Mouse (Mus musculus): Measurements from ENCODE around the gene Cd300e.

Gene Cd300e

DNA sequence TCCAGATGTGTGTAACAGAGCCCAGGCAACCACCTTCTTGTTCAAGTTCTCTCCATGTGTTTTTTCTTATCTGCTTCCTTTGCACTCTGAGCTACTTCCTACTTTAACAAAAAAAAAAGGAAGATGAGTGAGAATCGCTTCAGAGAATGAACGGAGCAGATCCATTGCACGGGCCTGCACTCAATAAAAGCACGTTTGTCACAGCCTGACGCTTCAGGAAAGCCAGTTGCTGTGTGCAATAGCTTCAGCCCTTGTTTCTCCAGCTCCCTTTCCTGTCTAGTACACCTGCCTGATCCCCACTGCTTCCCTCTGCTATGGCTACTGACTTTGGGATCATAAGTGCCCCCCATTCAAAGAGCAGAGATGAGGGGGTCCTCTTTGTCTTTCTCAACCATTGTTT, at the start of gene Cd300e:
Gene Cd300e, minus strand, starts transcription at position 101 of the 400 bp plus-strand sequence.
- DNase-seq (ENCODE audit: low spot score), result no peak

- no peak for DNase-seq (ENCODE audit: low spot score)
Observed at GRCm38 (mm10) chr11:115110271-115110670, 48.3 kb upstream of the Cd300e start.

- no peak for DNase-seq (ENCODE audit: low spot score)
Observed at GRCm38 (mm10) chr11:115108176-115108575, 46.2 kb upstream of the Cd300e start.

GRCm38 (mm10) chr11:115107403-115107916, 45.5 kb upstream of the Cd300e start:
- DNase-seq (ENCODE audit: low spot score), result no peak

DNA sequence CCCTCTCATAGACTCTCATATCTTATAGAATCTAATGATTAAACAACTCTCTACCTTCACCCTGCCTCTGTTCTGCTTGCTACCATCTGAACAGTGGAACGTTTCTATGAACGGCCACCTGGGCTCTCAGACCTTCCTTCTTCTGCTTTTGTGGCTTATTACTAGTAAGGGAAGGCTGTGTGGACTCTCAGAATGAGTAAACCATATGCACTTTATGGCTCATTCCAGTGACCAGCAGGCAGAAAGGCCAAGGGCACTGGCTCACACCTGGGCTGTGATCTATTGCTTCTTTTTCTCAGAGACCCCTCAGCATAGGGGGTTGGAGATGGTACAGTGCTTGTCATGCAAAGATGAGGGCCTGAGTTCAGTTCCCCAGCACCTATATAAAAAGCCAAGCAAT, 44.7 kb upstream of the Cd300e start:
- DNase-seq (ENCODE audit: low spot score), result no peak

DNA sequence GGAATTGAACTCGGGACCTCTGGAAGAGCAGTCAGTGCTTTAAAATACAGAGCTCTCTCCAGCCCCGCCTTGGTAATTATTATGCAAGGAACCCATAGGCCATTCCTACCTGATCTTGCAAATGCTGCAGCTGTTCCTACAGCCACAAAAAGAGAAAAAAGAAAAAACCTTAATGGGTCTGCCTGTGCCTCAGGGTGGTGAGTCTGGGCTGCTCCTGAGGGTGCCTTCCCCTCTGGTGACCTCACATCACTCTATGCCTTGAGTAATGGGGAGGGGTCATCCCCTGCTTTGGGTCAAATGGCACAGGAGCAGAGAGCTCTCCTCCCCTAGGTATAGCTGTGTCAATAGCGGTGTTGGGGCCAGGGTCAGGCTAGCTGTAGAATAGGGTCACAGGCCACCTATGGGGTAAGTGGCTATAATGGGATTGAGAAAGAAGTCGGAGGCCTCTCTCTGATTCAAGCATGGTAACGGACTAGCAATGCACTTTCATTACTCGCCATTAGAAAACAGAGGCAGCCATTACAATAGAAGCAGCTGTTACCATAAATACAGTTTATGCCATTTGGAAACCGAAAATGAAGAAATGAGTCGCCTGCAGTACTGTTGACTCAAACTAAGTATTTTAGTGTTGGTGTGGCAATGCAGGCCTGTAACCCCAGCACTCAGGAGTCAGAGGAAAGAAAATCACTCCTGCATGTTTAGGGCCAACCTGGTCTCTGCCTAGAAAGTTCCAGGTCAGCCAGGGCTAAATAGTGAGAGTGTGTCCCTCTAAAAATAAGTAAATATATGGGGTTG, 43.0 kb upstream of the Cd300e start:
- no peak for DNase-seq (ENCODE audit: low spot score)

- no peak for DNase-seq (ENCODE audit: low spot score)
Observed at GRCm38 (mm10) chr11:115103470-115104413, 41.8 kb upstream of the Cd300e start.

- DNase-seq (ENCODE audit: low spot score), result no peak
Observed at GRCm38 (mm10) chr11:115102116-115102515, 40.1 kb upstream of the Cd300e start.

- DNase-seq (ENCODE audit: low spot score), result no peak
Observed at GRCm38 (mm10) chr11:115101615-115102051, 39.7 kb upstream of the Cd300e start.

- no peak for DNase-seq (ENCODE audit: low spot score)
Observed at GRCm38 (mm10) chr11:115100741-115101140, 38.8 kb upstream of the Cd300e start.

DNA sequence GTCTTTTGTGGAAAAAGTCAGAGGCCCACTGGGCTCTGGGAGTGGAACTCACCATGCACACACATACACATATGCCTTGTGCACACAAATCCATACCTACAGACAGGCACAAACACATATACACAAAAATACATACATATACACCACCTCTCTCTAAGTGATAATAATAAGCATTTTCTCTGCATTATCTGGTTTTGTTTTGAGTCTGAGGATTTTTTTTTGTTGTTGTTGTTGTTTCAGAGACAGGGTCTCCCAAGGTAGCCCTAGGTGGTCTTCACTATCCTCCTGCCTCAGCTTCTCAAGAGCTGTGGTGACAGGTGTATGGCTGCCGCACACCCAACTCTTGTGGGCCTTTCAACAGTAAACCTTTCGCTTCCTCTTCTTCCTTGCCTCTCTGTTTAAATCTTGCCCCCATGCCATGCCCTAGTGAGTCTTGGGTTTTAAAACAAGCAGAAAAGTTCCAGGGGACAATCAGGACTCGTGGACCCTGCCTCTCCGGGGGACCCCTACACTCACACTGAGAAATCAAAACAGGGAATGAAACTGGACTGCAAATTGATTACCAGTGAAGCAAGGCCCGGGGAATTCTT, 38.1 kb upstream of the Cd300e start:
- DNase-seq (ENCODE audit: low spot score), result no peak

DNA sequence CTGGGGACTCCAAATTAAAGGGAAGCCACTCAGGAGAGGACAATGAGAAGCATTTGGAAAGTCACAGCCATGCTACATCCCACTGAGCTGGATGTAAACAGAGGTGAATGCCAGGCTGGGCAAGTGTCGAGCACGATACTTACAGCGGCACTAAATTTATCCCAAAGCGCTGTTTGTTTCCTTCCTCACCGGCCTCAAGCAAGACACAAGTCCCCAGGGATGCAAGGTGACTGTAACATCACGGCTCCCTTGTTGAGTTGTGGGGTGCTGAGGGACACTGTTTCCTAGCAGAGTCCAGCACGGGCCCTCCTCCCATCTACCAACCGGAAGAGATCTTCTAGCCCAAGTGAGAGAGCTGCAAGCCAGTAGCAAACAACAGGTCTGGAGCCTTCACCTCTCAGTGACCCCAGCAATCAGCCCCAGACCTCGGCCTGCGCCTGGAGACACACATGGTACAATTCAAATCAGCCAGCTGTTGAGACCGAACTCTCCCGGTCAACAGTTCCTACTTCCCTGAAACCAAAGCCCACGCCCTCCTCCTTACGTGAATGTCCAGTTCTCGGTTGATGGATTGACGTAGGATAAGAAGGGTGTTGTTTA, 37.4 kb upstream of the Cd300e start:
- no peak for DNase-seq (ENCODE audit: low spot score)

DNA sequence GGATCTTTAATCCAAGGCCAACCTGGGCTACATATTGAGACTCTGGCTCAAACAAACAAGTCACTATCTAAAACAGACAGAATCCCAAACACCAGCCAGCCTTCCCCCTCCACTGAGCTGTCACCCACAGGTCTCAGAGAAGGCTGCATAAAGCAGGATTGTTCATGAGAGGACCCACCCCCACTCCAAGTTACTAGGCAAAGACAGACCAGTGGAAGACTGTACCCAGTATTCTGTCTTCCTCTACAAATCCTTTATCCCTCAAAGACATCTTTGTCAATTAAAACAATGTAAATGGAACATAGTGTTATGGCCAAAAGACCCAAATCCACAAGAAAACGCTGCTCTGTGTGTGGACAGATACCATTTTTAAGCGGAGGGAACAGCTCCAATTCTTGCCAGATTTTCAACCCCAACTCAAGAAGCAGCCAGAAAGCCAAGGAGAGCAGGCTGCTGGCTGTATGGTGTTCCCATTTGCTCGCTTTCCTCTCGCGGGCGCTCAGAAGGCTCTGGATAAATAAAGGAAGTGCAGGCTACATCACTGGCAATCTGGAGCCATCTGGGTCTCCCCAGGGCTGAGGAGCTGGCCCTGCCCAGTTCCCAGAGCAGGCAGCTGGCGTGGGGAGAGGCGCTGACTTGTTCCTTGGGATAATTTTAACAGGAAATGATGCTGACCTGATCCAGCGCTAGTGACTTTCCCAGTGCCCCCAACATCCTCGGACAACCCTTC, 36.4 kb upstream of the Cd300e start:
- no peak for DNase-seq (ENCODE audit: low spot score)

DNA sequence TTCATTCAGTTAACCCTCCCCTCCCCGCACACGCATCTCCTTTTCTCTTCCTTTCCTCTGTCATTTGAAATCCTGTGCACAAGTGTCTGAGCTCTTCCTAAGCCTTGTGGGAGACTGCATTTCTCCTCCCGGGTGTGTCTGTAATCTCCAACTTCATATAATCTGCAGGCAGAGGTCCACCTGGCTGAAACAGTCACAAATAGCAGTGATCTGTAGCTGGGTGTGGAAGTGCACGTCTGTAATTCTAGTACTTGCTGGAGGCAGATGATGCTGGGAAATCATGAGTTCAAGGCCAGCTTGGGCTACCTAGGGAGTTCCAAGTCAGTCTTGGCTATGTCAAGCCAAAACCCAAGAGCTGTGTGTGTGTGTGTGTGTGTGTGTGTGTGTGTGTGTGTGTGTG, 30.2 kb upstream of the Cd300e start:
- no peak for DNase-seq (ENCODE audit: low spot score)

GRCm38 (mm10) chr11:115091362-115091901, 29.5 kb upstream of the Cd300e start, which contains the start of gene Rab37:
Rab37 (plus strand) TSS chr11:115091431.
- no peak for DNase-seq (ENCODE audit: low spot score)

DNA sequence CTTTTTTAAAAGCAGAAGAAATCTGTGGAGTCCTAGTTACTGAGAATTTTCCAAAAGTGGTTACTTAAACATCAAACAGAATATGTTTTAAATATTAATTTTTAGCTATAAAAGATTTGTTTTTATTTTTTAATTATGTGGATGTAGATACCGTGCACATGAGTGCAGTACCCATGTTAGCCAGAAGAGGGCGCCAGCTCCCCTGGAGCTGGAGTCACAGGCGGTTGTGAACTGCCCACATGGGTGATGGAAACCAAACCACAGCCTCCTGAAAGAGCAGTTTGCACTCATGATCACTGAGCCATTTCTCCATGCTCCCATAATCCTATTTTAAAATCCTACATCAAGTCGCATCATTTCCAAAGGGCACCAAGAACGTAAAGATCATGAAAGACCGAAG, 27.9 kb upstream of the Cd300e start:
- DNase-seq (ENCODE audit: low spot score), result no peak

GRCm38 (mm10) chr11:115086213-115086612, 24.2 kb upstream of the Cd300e start:
- DNase-seq (ENCODE audit: low spot score), result no peak

DNA sequence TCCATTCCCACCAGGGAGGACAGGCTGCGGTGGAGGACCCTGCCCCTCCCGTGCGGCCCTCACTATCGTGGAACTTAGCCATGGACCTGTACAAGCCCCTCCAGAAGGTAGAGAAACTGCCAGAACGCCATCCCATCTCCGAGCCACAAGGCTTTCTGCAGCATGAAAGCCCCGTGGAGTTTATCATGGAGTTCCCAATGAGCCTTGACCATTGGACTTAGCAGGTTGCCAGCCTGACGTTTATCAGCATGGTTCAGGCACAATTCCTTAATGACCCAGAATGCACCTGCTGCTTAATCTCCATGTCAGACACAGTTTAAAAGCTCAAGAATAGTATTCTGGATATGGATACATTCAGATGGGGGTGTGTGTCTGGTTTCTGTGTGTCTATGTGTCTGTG, 23.1 kb upstream of the Cd300e start:
- no peak for DNase-seq (ENCODE audit: low spot score)

DNA sequence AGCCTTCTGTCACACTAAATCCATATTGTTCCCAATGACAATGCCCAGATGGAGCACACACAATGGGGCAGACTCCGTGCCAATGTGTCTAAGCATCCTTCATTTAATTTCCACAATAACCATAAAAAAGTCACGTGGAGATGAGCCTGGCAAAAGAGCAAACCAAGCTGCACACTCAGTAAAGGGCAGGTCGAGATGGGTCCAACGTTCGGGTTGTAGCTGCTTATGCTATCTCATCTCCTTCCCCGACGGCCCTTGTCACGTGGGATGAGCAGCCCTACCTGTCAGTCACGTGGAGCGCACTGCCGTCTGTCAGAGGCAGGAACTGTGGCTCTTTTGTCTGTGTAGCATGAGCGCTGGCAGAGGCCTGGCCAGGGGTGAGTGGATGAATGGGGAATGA, 22.6 kb upstream of the Cd300e start:
- no peak for DNase-seq (ENCODE audit: low spot score)

DNA sequence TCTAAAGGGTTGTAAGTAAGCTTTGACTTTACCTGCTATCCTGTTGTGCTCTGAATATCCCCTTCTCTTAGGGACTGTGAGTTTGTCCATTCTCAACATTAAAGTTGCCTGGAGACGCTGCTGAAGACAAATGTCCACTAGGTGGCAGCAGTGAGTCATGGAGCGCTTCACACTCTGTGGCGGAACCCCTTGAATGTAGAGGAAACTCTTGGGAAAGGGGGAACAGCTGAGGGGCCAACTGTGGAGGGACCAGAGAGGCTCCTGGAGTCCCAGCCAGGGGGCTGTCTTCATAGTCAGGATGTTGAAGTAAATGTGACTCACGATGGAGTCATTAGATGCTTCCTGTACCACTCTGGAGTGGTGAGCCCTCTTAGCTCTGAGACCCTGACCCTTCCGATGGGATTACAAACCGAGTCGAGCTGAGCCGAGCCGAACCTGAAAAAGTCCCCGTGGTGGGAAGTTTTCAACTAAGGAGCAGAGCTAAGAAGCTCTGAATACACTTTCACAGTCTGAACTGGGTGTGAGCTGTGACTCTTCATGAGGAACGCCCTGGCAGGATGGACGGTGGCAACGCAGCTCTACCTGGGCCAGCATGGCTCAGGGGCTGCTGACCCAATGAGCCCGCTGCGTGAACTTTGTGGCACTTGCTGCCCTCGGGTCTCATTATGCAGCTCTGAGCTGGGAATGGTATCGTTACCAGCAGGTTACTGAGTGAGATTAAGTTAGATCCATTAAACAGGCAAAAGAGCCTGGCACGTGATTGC, 21.6 kb upstream of the Cd300e start:
- no peak for DNase-seq (ENCODE audit: low spot score)
